Mouse (Mus musculus): ENCODE measurements around the gene Gli1.

- TF ChIP-seq CTCF (IDR thresholded peaks at IDR 0.05; ENCODE audit: low read depth, low read length) (no peak), EP300 (IDR thresholded peaks at IDR 0.05; ENCODE audit: insufficient read depth, low read depth, low read length) (no peak)
Measured at GRCm38 (mm10) chr10:127312858-127313257, 28.9 kb downstream of the Gli1 start.
